ENCODE assay signal across 9 mouse cellular contexts in the genomic region with DNA sequence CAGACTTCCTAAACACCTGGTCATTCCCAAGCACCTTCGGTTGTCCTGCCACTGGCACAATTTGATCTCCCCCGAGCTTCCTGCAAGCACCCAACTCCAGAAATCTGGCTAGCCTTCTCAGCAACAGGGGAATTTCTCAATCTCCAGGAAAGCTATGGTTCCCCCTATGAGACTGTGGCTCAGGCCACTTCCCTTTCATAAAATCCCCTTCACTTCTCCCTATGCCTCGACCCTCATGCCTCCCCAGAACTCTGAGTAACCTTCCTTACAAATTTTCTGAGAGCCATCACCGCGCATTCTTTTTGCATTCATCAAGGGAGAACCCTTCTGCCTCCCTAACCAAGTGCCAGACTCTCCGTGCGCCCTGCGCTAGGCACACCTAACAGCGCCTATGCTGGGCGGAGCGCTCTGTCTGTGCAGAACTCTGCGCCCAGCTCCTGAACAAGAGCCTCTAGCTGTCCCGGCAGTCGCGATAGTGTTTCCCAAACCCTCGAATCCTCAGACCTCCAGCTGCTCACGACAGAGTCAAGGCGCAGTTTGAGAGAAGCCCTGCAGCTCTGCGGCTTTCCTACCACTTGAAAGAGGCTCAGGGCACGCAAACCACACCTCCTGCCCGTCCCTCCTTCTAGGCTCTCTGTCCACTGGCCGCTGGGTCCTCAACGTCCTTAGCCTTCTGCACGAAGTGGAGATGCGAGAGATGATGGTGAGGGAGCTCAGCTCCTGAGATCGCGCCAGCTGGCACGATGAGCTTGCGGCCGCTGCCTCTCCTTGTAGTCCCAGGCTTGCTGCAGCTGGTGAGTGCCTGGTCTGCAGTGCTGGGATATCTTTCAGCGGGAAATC. TPM values are rescaled to one million over a fixed set of nuclear protein-coding genes. Genes with fewer than 3 reads are reported as not detected.
DNase-seq lines count a peak whose midpoint lies in the region; ATAC-seq and TF ChIP-seq lines count a peak whose summit lies in the region.
"Had no signal": no experiment of that assay in that cellular context is flagged by ENCODE, and none has a peak within 500 bp of the region (broad histone marks: within the 10 kb centered on the region; RNA-seq: fewer than 3 reads in every experiment).

A gene (plus strand): TSS at position 501 of the 840 bp plus-strand sequence.

- peak within 1 kb of the TSS; percentile 89 for H3K4me2 ChIP-seq in midbrain, postnatal 0 days (ENCODE audit: low read depth, low read length, poor library complexity, severe bottlenecking)

- ATAC-seq in midbrain, postnatal 0 days (ENCODE audit: low FRiP score), result peak; percentile 77; the same call in 1 of the 2 replicates
- ATAC-seq in CD4-positive, CD25-positive, alpha-beta regulatory T cell, adult 4 months, result no peak

- peak; percentile 11 for DNase-seq in gastrocnemius, adult 2 months
- DNase-seq in gastrocnemius, adult 8-10 months (ENCODE audit: low spot score in 2 of 2), result no peak
- DNase-seq in ES-E14 (ENCODE audit: low read depth, low spot score), result peak; percentile 40
- peak; percentile 1 to 39 for DNase-seq in frontal cortex, adult 2 months (ENCODE audit: extremely low spot score in 1 of 2, low spot score in 1 of 2)
- peak; percentile 4 to 16 for DNase-seq in layer of hippocampus, postnatal 14 days (ENCODE audit: low spot score in 2 of 2)
- DNase-seq in midbrain, postnatal 0 days (ENCODE audit: low spot score), result peak; percentile 57
- no peak for DNase-seq in spleen, postnatal 14 days (ENCODE audit: low spot score in 2 of 2)

- no peak within 1 kb of the TSS for H3K4me3 ChIP-seq in gastrocnemius, adult 2 months
- peak within 1 kb of the TSS; percentile 56 to 72 for H3K4me3 ChIP-seq in ES-E14 (ENCODE audit: insufficient read depth in 1 of 2, low read depth in 1 of 2, low read length in 2 of 2, poor library complexity in 1 of 2, severe bottlenecking in 1 of 2)
- H3K4me3 ChIP-seq in midbrain, postnatal 0 days (ENCODE audit: low read depth, low read length), result peak within 1 kb of the TSS; percentile 50
- H3K4me3 ChIP-seq: erythroblast, embryonic 14.5 days had no signal

- no peak within 1 kb of the TSS for H3K27ac ChIP-seq in gastrocnemius, adult 2 months
- H3K27ac ChIP-seq in ES-E14 (ENCODE audit: insufficient read depth, low read depth, low read length, poor library complexity, severe bottlenecking), result no peak within 1 kb of the TSS
- no peak within 1 kb of the TSS for H3K27ac ChIP-seq in midbrain, postnatal 0 days (ENCODE audit: low read depth, low read length)

- H3K27me3 ChIP-seq in midbrain, postnatal 0 days (ENCODE audit: insufficient read depth, low read length), result no peaks in the 10 kb centered on the region

- H3K9me3 ChIP-seq in ES-E14 (ENCODE audit: control insufficient read depth, insufficient read depth, low read depth, low read length), result no peaks in the 10 kb centered on the region
- no peaks in the 10 kb centered on the region for H3K9me3 ChIP-seq in midbrain, postnatal 0 days (ENCODE audit: low read length)

- peaks cover 0 to 3% of the 10 kb centered on the region in 2 experiments; a peak in 1 of 4 replicates for H3K4me1 ChIP-seq in ES-E14 (ENCODE audit: control insufficient read depth in 2 of 2, insufficient read depth in 2 of 2, low read length in 2 of 2, poor library complexity in 1 of 2)
- no peaks in the 10 kb centered on the region for H3K4me1 ChIP-seq in midbrain, postnatal 0 days (ENCODE audit: insufficient read depth, low read length)

- in situ Hi-C loops in ES-E14 (cut with MboI; ENCODE audit: low sequenced_read_pairs in 2 of 2, unreplicated experiment in 2 of 2), result no loop called here

- TF ChIP-seq CTCF in gastrocnemius, adult 2 months (IDR thresholded peaks at IDR 0.05), result no peak
- no peak for TF ChIP-seq CTCF in midbrain, postnatal 0 days (IDR thresholded peaks at IDR 0.05)

- peak within 1 kb of the TSS; percentile 22; the same call in 1 of the 2 replicates for H3K9ac ChIP-seq in ES-E14 (ENCODE audit: insufficient read depth, low read depth, low read length, poor library complexity, severe bottlenecking)
- peak within 1 kb of the TSS; percentile 48 for H3K9ac ChIP-seq in midbrain, postnatal 0 days (replicated peaks; ENCODE audit: low read length, poor library complexity, severe bottlenecking)

- intact Hi-C loops in gastrocnemius, adult 2 months (cut with DNase I), result no loop called here

- no peaks in the 10 kb centered on the region for H3K36me3 ChIP-seq in ES-E14 (ENCODE audit: control insufficient read depth, insufficient read depth, low read length, poor library complexity, severe bottlenecking)
- no peaks in the 10 kb centered on the region for H3K36me3 ChIP-seq in midbrain, postnatal 0 days (ENCODE audit: insufficient read depth, low read length)

- WGBS in midbrain, postnatal 0 days, result 2% methylated on average over 31 of the region's 31 CpGs

TF ChIP-seq in ES-E14, 5 proteins besides CTCF, POLR2A, EP300 and RAD21:
- TF ChIP-seq ZNF384 (IDR thresholded peaks at IDR 0.05; ENCODE audit: low read depth, low read length) (no peak), ZC3H11A (IDR thresholded peaks at IDR 0.05; ENCODE audit: borderline replicate concordance, low read depth, low read length) (no peak), CHD2 (IDR thresholded peaks at IDR 0.05; ENCODE audit: low read depth, low read length) (no peak), HCFC1 (IDR thresholded peaks at IDR 0.05; ENCODE audit: borderline replicate concordance, insufficient read depth, low read length) (no peak), MAFK (IDR thresholded peaks at IDR 0.05; ENCODE audit: insufficient read depth, low read depth, low read length) (no peak)

RNA-seq across cellular contexts. Expression of the gene that starts here (rescaled TPM):
- total RNA-seq in gastrocnemius, adult 2 months (2021), result not detected
- not detected for total RNA-seq in gastrocnemius, adult 8-10 months (2022)
- not detected in 2 replicates for total RNA-seq in ES-E14 (2012; rRNA removed)
- polyA plus RNA-seq in frontal cortex, adult 2 months (2012; rRNA removed), result 0.82 and 2.0 TPM in 2 replicates
- 1 to 10 TPM; 2.3 TPM for total RNA-seq in layer of hippocampus, postnatal 14 days (2021)
- total RNA-seq in midbrain, postnatal 0 days (2014; rRNA removed), result 0.42 and 1.2 TPM in 2 replicates
- 0.77 and 0.90 TPM in 2 replicates for polyA plus RNA-seq in midbrain, postnatal 0 days (2015; fragmentation: Nextera tagmentation; extraction: Ambion mirVana)
- not detected for polyA plus RNA-seq in CD4-positive, CD25-positive, alpha-beta regulatory T cell, adult 4 months (2017; shearing (Covaris generic))
- polyA plus RNA-seq: erythroblast, embryonic 14.5 days had no signal

Comparison
In these comparisons a context has a peak if more than half of its experiments do, and no peak if none do; other contexts are left out.
1. Peak in DNase-seq in gastrocnemius, adult 2 months; RNA of the gene not detected or under 1 TPM.
2. Peak in DNase-seq, H3K4me3 ChIP-seq and H3K9ac ChIP-seq in ES-E14; RNA of the gene not detected or under 1 TPM.
3. DNase-seq: peak in frontal cortex, adult 2 months (2 of 2), layer of hippocampus, postnatal 14 days (2 of 2) and midbrain, postnatal 0 days (single experiment); none in gastrocnemius, adult 8-10 months (0 of 2) and spleen, postnatal 14 days (0 of 2).